9 mouse cellular contexts compared by ENCODE assay signal in the genomic region with DNA sequence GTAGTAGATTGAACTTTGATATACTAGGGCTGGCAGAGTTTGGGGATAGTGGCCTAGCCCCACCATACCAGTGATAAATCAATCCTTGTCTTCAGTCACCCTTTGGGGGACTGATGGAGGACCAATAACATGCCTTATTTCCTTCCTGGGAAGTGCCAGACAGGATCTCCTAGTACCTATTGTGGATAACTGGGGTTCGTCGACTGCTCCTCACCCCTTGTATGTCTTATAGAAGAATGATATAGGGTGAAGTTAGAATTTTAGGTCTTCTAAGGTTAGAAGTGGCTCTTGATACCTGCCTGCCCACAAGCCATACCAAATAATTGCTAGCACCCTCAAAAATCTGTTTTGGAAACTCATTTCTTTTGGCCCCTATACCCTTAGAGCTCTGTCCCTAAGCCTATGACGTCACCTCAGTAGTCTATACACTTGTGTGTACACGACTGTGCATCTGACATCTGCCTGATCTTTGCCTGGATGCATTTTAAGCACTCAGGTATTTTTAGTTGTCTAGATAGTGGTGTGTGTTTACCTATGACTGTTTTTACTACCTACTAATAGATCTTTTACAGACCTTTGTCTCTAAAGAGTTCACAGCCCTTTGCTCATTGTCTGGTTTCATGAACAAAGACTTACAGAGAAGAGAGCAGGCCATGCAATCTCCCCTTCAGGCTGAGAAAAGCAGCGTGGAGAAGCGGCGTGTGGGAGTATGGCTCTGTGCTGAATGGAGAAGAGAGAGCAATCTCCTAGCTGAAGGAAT. TPM values are rescaled to one million over a fixed set of nuclear protein-coding genes. Genes with fewer than 3 reads are reported as not detected.
DNase-seq lines count a peak whose midpoint lies in the region; ATAC-seq and TF ChIP-seq lines count a peak whose summit lies in the region.
"Had no signal": no experiment of that assay in that cellular context is flagged by ENCODE, and none has a peak within 500 bp of the region (broad histone marks: within the 10 kb centered on the region; RNA-seq: fewer than 3 reads in every experiment).

No protein-coding gene starts in this region.

- peaks cover 49% of the 10 kb centered on the region for H3K4me1 ChIP-seq in heart, embryonic 13.5 days
- H3K4me1 ChIP-seq in ES-E14 (ENCODE audit: control insufficient read depth in 2 of 2, insufficient read depth in 2 of 2, low read length in 2 of 2, poor library complexity in 1 of 2), result peaks cover 11 to 26% of the 10 kb centered on the region in 2 experiments
- H3K4me1 ChIP-seq in forebrain, embryonic 14.5 days (ENCODE audit: control insufficient read depth, insufficient read depth, low read length), result peaks cover 77% of the 10 kb centered on the region
- H3K4me1 ChIP-seq in midbrain, embryonic 11.5 days (ENCODE audit: control insufficient read depth, insufficient read depth, low read length), result peaks cover 83% of the 10 kb centered on the region

- H3K27ac ChIP-seq in heart, embryonic 13.5 days (replicated peaks), result peak overlapping the region; percentile 7; the same call in 1 of the 2 replicates
- H3K27ac ChIP-seq in ES-E14 (ENCODE audit: insufficient read depth, low read depth, low read length, poor library complexity, severe bottlenecking), result peak overlapping the region; percentile 58
- peak overlapping the region; percentile 93 for H3K27ac ChIP-seq in forebrain, embryonic 14.5 days (ENCODE audit: low read depth, low read length)
- peak overlapping the region; percentile 98 for H3K27ac ChIP-seq in midbrain, embryonic 11.5 days (ENCODE audit: low read depth, low read length)

- no peak for ATAC-seq in heart, embryonic 13.5 days (ENCODE audit: extremely low read depth, insufficient number of reproducible peaks, low FRiP score, low TSS enrichment)
- no peak for ATAC-seq in forebrain, embryonic 14.5 days
- ATAC-seq in midbrain, embryonic 11.5 days (ENCODE audit: low FRiP score), result peak; percentile 20

- 0 out of 2 replicates have a peak, but pooled peaks cover 4% of the 10 kb centered on the region for H3K36me3 ChIP-seq in heart, embryonic 13.5 days
- peaks cover 3% of the 10 kb centered on the region; the same call in 1 of the 2 replicates for H3K36me3 ChIP-seq in ES-E14 (ENCODE audit: control insufficient read depth, insufficient read depth, low read length, poor library complexity, severe bottlenecking)
- 0 out of 2 replicates have a peak, but pooled peaks cover 8% of the 10 kb centered on the region for H3K36me3 ChIP-seq in forebrain, embryonic 14.5 days (ENCODE audit: control insufficient read depth, insufficient read depth, low read length)
- H3K36me3 ChIP-seq in midbrain, embryonic 11.5 days (ENCODE audit: control insufficient read depth, insufficient read depth, low read length), result peaks cover 25% of the 10 kb centered on the region

- H3K4me3 ChIP-seq in heart, embryonic 13.5 days, result no peak overlapping the region
- H3K4me3 ChIP-seq in ES-E14 (ENCODE audit: insufficient read depth in 1 of 2, low read depth in 1 of 2, low read length in 2 of 2, poor library complexity in 1 of 2, severe bottlenecking in 1 of 2), result no peak overlapping the region
- H3K4me3 ChIP-seq in forebrain, embryonic 14.5 days (ENCODE audit: low read depth, low read length), result no peak overlapping the region
- H3K4me3 ChIP-seq in midbrain, embryonic 11.5 days (ENCODE audit: low read depth, low read length), result no peak overlapping the region

- H3K27me3 ChIP-seq in heart, embryonic 13.5 days (replicated peaks), result peaks cover 16% of the 10 kb centered on the region
- H3K27me3 ChIP-seq in forebrain, embryonic 14.5 days (replicated peaks; ENCODE audit: control insufficient read depth, insufficient read depth, low read length), result no peaks in the 10 kb centered on the region
- no peaks in the 10 kb centered on the region for H3K27me3 ChIP-seq in midbrain, embryonic 11.5 days (ENCODE audit: control insufficient read depth, insufficient read depth, low read length)

- H3K4me2 ChIP-seq in heart, embryonic 13.5 days, result no peak overlapping the region
- H3K4me2 ChIP-seq in forebrain, embryonic 14.5 days (ENCODE audit: low read length), result peak overlapping the region; percentile 36; the same call in 1 of the 2 replicates
- H3K4me2 ChIP-seq in midbrain, embryonic 11.5 days, result peak overlapping the region; percentile 77

- in situ Hi-C loops in ES-E14 (cut with MboI; ENCODE audit: low sequenced_read_pairs in 2 of 2, unreplicated experiment in 2 of 2), result no loop called here

- 63% methylated on average over 7 of the region's 7 CpGs for WGBS in heart, embryonic 13.5 days
- 22% methylated on average over 7 of the region's 7 CpGs for WGBS in forebrain, embryonic 14.5 days
- WGBS in midbrain, embryonic 11.5 days, result 32% methylated on average over 7 of the region's 7 CpGs

- no peak overlapping the region for H3K9ac ChIP-seq in heart, embryonic 13.5 days
- no peak overlapping the region for H3K9ac ChIP-seq in ES-E14 (ENCODE audit: insufficient read depth, low read depth, low read length, poor library complexity, severe bottlenecking)
- peak overlapping the region; percentile 46 for H3K9ac ChIP-seq in forebrain, embryonic 14.5 days (ENCODE audit: low read length)
- peak overlapping the region; percentile 51 for H3K9ac ChIP-seq in midbrain, embryonic 11.5 days (ENCODE audit: low read length)

- intact Hi-C loops in heart, postnatal 10 days (cut with DNase I), result no loop called here
- intact Hi-C loops in gastrocnemius, postnatal 14 days (cut with DNase I; ENCODE audit: low total_unique reads), result no loop called here

- DNase-seq in heart, postnatal 10 days, result no peak
- DNase-seq in ES-E14 (ENCODE audit: low read depth, low spot score), result no peak
- DNase-seq in forebrain, embryonic 14.5 days (ENCODE audit: low spot score), result no peak
- DNase-seq in midbrain, embryonic 11.5 days (ENCODE audit: low spot score, missing footprints), result peak; percentile 96
- no peak for DNase-seq in retina, postnatal 1 day
- DNase-seq in frontal cortex, postnatal 36 days (ENCODE audit: low spot score in 2 of 2), result no peak
- DNase-seq in gastrocnemius, postnatal 14 days, result no peak
- DNase-seq: layer of hippocampus, adult 9-11 months had no signal

- H3K9me3 ChIP-seq in heart, embryonic 13.5 days, result no peaks in the 10 kb centered on the region
- H3K9me3 ChIP-seq in ES-E14 (ENCODE audit: control insufficient read depth, insufficient read depth, low read depth, low read length), result no peaks in the 10 kb centered on the region
- no peaks in the 10 kb centered on the region for H3K9me3 ChIP-seq in forebrain, embryonic 14.5 days (replicated peaks; ENCODE audit: control insufficient read depth, low read length)
- H3K9me3 ChIP-seq in midbrain, embryonic 11.5 days (ENCODE audit: control insufficient read depth, low read length), result no peaks in the 10 kb centered on the region

TF ChIP-seq in ES-E14, 5 proteins besides CTCF, POLR2A, EP300 and RAD21:
- no peak for TF ChIP-seq HCFC1 (IDR thresholded peaks at IDR 0.05; ENCODE audit: borderline replicate concordance, insufficient read depth, low read length)
- no peak for TF ChIP-seq MAFK (IDR thresholded peaks at IDR 0.05; ENCODE audit: insufficient read depth, low read depth, low read length)
- no peak for TF ChIP-seq ZNF384 (IDR thresholded peaks at IDR 0.05; ENCODE audit: low read depth, low read length)
- no peak for TF ChIP-seq CHD2 (IDR thresholded peaks at IDR 0.05; ENCODE audit: low read depth, low read length)
- no peak for TF ChIP-seq ZC3H11A (IDR thresholded peaks at IDR 0.05; ENCODE audit: borderline replicate concordance, low read depth, low read length)

RNA-seq across cellular contexts. Expression of gene Nuak2, which starts 6.1 kb away (rescaled TPM):
- polyA plus RNA-seq in heart, embryonic 13.5 days (2015; fragmentation: Nextera tagmentation; extraction: Ambion mirVana), result 2.0 and 2.2 TPM in 2 replicates
- total RNA-seq in heart, postnatal 10 days (2021), result 1 to 10 TPM; 3.5 to 4.7 TPM
- 7.4 and 8.0 TPM in 2 replicates for total RNA-seq in ES-E14 (2012; rRNA removed)
- polyA plus RNA-seq in forebrain, embryonic 14.5 days (2014; fragmentation: Nextera tagmentation; extraction: Ambion mirVana), result 18.8 and 20.1 TPM in 2 replicates
- 100 and 105 TPM in 2 replicates for polyA plus RNA-seq in midbrain, embryonic 11.5 days (2014; fragmentation: Nextera tagmentation; extraction: Ambion mirVana)
- 1 to 10 TPM; 1.1 to 1.5 TPM for total RNA-seq in gastrocnemius, postnatal 14 days (2021)

RNA-seq across cellular contexts. Expression of gene Klhdc8a, which starts 23.6 kb away (rescaled TPM):
- polyA plus RNA-seq in heart, embryonic 13.5 days (2015; fragmentation: Nextera tagmentation; extraction: Ambion mirVana), result 0.34 and 0.63 TPM in 2 replicates
- 10 to 100 TPM; 17.7 to 27.5 TPM for total RNA-seq in heart, postnatal 10 days (2021)
- total RNA-seq in ES-E14 (2012; rRNA removed), result 1.2 and 2.8 TPM in 2 replicates
- 3.4 TPM in 2 replicates for polyA plus RNA-seq in forebrain, embryonic 14.5 days (2014; fragmentation: Nextera tagmentation; extraction: Ambion mirVana)
- 3.5 and 4.5 TPM in 2 replicates for polyA plus RNA-seq in midbrain, embryonic 11.5 days (2014; fragmentation: Nextera tagmentation; extraction: Ambion mirVana)
- total RNA-seq in gastrocnemius, postnatal 14 days (2021), result under 1 TPM; 0.39 to 0.42 TPM

Comparison
In these comparisons a context has a peak if more than half of its experiments do, and no peak if none do; other contexts are left out.
1. H3K27ac ChIP-seq: peak in every context shown above with its lines; median percentile 98 in midbrain, embryonic 11.5 days; 93 in forebrain, embryonic 14.5 days; 58 in ES-E14; 7 in heart, embryonic 13.5 days.
2. H3K9ac ChIP-seq: peak in forebrain, embryonic 14.5 days (single experiment) and midbrain, embryonic 11.5 days (single experiment); none in heart, embryonic 13.5 days (single experiment) and ES-E14 (single experiment).